Mouse (Mus musculus): ENCODE measurements around the gene BC049352.
A peak's percentile ranks its signal among the peaks of the same experiment; 100 is the strongest.

Gene BC049352

GRCm38 (mm10) chr9:45251990-45252389, 70.2 kb downstream of the BC049352 start:
- no peak for DNase-seq

- no peak for DNase-seq
These were observed 70.6 kb downstream of the BC049352 start for GRCm38 (mm10) chr9:45252395-45252794.

- DNase-seq, result no peak
These were observed 72.2 kb downstream of the BC049352 start for GRCm38 (mm10) chr9:45254021-45254420.

DNA sequence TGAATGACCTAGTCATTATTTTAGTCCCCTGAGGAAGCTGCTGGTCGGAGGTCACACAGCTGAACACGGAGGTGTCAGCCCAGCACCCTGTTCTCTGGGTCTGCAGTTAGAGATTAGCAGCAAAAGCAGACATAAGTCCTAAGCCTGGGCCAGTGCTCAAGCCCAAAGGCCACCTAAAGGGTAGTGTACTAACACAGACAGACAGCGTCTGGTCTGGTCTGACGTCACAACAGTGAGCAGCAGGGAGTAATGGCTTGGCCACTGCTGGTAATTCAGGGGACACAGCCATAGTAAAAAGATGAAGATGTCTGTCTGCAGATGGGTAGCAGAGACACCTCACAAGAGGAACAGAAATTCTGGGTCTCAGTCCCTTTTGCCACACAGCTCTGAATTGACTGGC, 72.8 kb downstream of the BC049352 start:
- DNase-seq, result no peak

GRCm38 (mm10) chr9:45255431-45255830, 73.6 kb downstream of the BC049352 start:
- DNase-seq, result no peak

DNA sequence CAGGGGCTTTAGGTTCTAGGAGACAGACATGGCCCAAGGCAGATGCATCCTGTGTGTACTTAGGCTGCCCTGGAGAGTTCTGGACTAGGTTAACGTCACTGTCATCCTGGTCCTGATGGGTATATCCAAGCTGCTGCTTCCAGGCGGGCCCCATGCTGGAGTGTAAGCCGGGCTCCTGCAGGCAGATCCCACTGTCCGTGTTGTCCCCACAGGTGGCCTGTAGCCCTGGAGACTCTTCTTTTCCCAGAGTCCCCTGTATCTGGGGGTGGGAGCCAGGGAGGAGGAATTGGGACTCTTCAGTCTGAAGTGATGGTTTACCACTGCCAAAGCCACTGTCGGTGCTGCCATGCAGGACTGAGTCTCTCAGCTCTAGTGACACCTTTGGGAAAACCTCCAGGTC, 74.2 kb downstream of the BC049352 start:
- DNase-seq, result no peak

GRCm38 (mm10) chr9:45259065-45259464, 77.3 kb downstream of the BC049352 start:
- no peak for DNase-seq

DNA sequence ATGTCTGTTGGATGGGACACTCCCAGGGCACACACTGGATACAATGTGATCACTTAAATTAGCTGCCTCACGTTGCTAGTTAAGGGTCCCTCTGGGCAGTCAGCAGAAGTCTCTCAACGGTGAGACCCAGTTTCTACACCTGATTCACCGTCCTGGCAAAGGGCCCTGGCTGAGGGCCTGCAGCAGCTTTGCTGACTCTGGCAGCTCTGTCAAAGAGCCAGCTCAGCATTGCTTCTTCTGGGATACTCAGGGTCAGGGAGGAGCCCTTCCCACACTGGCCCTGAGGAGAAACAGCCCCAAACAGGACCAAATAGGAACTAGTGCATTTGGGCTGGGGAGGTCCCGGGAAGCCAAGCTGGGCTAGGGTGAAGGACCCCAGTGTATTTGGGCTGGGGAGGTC, 79.7 kb downstream of the BC049352 start:
- DNase-seq, result no peak

GRCm38 (mm10) chr9:45261872-45262271, 80.1 kb downstream of the BC049352 start:
- DNase-seq, result no peak

- no peak for DNase-seq
These were observed 85.3 kb downstream of the BC049352 start for GRCm38 (mm10) chr9:45267099-45267498.

GRCm38 (mm10) chr9:45268079-45268478, 86.3 kb downstream of the BC049352 start:
- peak; percentile 45 for DNase-seq

GRCm38 (mm10) chr9:45268597-45269325, 87.0 kb downstream of the BC049352 start, which contains the start of gene Il10ra:
Gene Il10ra (minus strand): TSS chr9:45269149.
- DNase-seq, result peak; percentile 71

DNA sequence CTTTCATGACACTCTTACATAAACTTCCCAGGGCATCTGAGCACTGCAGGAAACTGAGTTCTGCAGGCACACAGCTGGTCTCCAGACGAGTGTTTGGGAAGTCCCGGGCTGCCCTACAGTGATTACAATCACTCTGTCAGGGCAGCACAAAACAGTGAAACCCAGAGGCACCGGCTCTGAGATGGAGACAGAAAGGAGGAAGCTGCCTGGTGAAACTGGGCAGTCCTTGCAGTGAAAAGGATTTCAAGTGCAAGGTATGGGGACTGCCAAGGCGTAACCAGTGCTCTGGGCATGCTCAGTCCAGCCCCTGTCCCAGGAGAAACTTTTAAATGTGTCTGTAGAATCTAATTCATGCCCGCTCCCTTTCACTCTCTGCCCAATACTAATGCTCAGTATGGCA, 90.4 kb downstream of the BC049352 start:
- no peak for DNase-seq

GRCm38 (mm10) chr9:45274218-45274617, 92.4 kb downstream of the BC049352 start:
- no peak for DNase-seq

- DNase-seq, result no peak
These were observed 92.8 kb downstream of the BC049352 start for GRCm38 (mm10) chr9:45274635-45275034.

GRCm38 (mm10) chr9:45280059-45280458, 98.3 kb downstream of the BC049352 start:
- DNase-seq, result no peak

- no peak for DNase-seq
These were observed 99.1 kb downstream of the BC049352 start for GRCm38 (mm10) chr9:45280891-45281290.

- DNase-seq, result no peak
These were observed 100.7 kb downstream of the BC049352 start for GRCm38 (mm10) chr9:45282466-45282865.

DNA sequence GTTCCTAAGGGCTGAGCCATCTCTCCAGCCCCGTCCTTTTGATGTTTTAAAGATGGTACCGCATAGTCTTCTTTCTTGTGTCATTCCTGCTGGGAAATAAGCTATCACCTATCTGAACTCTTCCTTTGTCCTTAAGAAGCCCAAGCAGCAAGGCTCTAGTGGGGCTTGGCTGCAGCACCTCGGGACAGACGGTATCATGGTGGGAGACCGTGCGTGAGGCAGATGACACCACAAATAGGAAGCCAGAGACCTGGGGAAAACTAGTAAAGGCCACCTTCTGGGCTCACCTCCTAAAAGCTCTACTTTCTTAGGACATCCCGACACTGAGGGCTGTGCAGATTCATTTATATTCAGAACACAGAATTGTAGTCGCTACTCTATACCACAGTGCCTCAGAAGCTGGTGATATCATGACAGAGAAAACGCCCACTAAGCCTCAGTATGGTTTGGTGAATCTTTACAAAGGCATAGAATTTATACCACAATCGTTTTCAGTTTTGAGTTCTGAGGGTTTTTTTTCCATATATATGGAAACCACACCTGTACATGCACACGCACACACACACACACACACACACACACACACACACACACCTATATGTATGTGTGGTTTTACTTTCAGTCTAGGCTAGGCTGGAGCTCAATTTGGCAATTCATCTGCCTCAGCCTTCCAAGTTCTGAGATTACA, 109.8 kb downstream of the BC049352 start:
- DNase-seq, result no peak

DNA sequence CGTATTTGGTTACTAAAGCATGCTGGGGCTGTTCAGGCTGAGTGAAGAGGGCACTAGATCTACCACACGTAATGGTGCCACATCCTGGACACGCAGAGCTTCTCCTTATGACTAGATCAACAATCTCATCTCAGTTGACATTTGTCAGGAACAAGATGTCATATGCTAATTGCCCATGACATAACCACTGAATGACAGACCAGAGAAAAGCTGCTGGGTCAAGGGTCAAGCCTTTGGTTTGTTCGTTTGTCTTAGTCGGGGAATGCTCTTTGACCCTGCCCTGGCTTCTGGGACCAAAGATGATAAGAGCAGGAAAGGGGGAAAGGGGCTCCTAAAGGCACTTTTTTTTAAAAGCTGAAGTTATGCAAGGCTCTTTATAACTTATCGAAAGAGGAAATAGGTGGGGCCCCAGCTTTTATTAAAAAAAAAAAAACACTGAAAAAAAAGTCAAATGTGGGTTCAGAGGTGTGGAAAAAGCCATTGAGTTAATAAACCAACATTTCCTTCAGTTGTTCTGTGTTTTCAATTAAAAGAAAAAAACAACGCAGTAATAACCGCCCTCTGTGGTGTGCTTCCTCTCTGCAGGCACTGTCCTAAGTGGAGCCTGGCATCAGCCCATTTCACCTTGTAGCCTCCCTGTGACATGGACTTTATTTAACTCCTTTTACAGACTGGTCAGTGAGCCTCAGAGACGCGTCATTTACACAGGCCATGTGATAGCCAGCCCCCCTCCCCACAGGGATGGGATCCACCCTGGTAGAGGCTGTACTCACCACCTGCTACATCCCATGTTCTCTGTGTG, 112.6 kb downstream of the BC049352 start:
- DNase-seq, result no peak

GRCm38 (mm10) chr9:45299231-45300006, 117.6 kb downstream of the BC049352 start:
- DNase-seq, result peak; percentile 74
